Mouse (Mus musculus) c-Kit-positive CD71-negative TER-119-negative erythroid progenitor cells, embryonic 14.5 days (primary cell): Measurements from ENCODE around the gene Prl3c1.
"Not testable (repeated sequence)": the region's sequence is repeated elsewhere in the genome, so short reads cannot be mapped to it uniquely, and the experiment has no call there.

ENCODE experiments used
- DNase-seq: peaks from one replicate; pipeline ENCODE4 v3.0.0-alpha.2; 2013; ENCODE audit warnings: low read depth

The Prl3c1 gene

GRCm38 (mm10) chr13:27196359-27196758 is at the start of gene Prl3c1:
TSS of gene Prl3c1 (plus strand) at chr13:27196659.
- DNase-seq: no peak

DNA sequence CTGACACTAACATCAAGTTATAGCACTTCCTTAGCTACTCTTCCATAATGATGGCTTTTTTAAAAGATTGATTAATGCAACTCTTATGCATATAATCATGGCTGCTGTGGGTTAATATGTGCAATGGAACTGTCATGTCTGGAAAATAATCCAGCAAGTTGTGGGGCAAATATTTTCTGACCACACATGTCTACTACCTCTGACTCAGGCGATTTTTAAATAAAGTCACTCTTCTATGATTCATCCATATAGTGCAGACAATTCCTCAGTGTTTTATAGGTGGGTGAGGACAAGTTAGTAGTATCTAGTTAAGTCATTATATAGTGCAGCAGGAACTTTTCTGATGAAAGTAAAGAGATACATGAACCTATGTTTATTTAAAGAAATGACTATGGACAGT is 48.2 kb upstream of the Prl3c1 start:
- DNase-seq: no peak

- not testable (repeated sequence) for DNase-seq
These were observed 40.0 kb upstream of the Prl3c1 start, which contains the start of gene Prl3d3 for GRCm38 (mm10) chr13:27156490-27156889. TSS of gene Prl3d3 (plus strand) at chr13:27156790.

- no peak for DNase-seq
These were observed 45.1 kb downstream of the Prl3c1 start, which contains the start of gene Prl3b1 for GRCm38 (mm10) chr13:27241547-27241946. TSS of gene Prl3b1 (plus strand) at chr13:27241847.
